In genomic region chr19:36129643-36130042, GRCm38 (mm10) we compare ENCODE assay signal across 9 mouse cellular contexts. TPM values are rescaled to one million over a fixed set of nuclear protein-coding genes. Genes with fewer than 3 reads are reported as not detected.
DNase-seq lines count a peak whose midpoint lies in the region; ATAC-seq and TF ChIP-seq lines count a peak whose summit lies in the region.
"Had no signal": no experiment of that assay in that cellular context is flagged by ENCODE, and none has a peak within 500 bp of the region (broad histone marks: within the 10 kb centered on the region; RNA-seq: fewer than 3 reads in every experiment).

No protein-coding gene starts in this region.

- H3K9ac ChIP-seq in ES-Bruce4 (ENCODE audit: low read depth, poor library complexity, severe bottlenecking), result no peak overlapping the region
- H3K9ac ChIP-seq in heart, embryonic 15.5 days, result no peak overlapping the region
- no peak overlapping the region for H3K9ac ChIP-seq in lung, postnatal 0 days (replicated peaks; ENCODE audit: low read depth)
- H3K9ac ChIP-seq: embryonic facial prominence, embryonic 12.5 days had no signal

- peak; percentile 95 for DNase-seq in heart, embryonic 10.5 days (ENCODE audit: low spot score)
- no peak for DNase-seq in heart, adult 8-10 months (ENCODE audit: low spot score)
- DNase-seq in lung, postnatal 0 days (ENCODE audit: low spot score), result peak; percentile 11
- no peak for DNase-seq in right cerebral cortex, postnatal 4 days
- no peak for DNase-seq in layer of hippocampus, adult 18-20 months (ENCODE audit: low spot score in 2 of 2)
- DNase-seq in cerebellum, adult 9-10 months, result no peak

- no peaks in the 10 kb centered on the region for H3K27me3 ChIP-seq in heart, embryonic 10.5 days (ENCODE audit: insufficient read depth, poor library complexity, severe bottlenecking)
- H3K27me3 ChIP-seq in ES-Bruce4 (ENCODE audit: control insufficient read depth, insufficient read depth, low read length, poor library complexity, severe bottlenecking), result no peaks in the 10 kb centered on the region
- H3K27me3 ChIP-seq in heart, embryonic 15.5 days, result no peaks in the 10 kb centered on the region
- no peaks in the 10 kb centered on the region for H3K27me3 ChIP-seq in lung, postnatal 0 days (replicated peaks; ENCODE audit: insufficient read depth, low read length)
- H3K27me3 ChIP-seq: embryonic facial prominence, embryonic 12.5 days had no signal

- ATAC-seq in heart, embryonic 15.5 days (replicated peaks; ENCODE audit: insufficient number of reproducible peaks, insufficient read depth, low FRiP score, low read depth), result peak; percentile 95
- peak; percentile 71 for ATAC-seq in lung, postnatal 0 days

- peak overlapping the region; percentile 68 for H3K4me2 ChIP-seq in heart, embryonic 15.5 days
- H3K4me2 ChIP-seq in lung, postnatal 0 days (replicated peaks; ENCODE audit: low read depth, low read length), result peak overlapping the region; percentile 42
- H3K4me2 ChIP-seq: embryonic facial prominence, embryonic 12.5 days had no signal

- H3K36me3 ChIP-seq in heart, embryonic 10.5 days, result no peaks in the 10 kb centered on the region
- no peaks in the 10 kb centered on the region for H3K36me3 ChIP-seq in ES-Bruce4 (ENCODE audit: control insufficient read depth, insufficient read depth, low read length, poor library complexity, severe bottlenecking)
- H3K36me3 ChIP-seq in heart, embryonic 15.5 days, result no peaks in the 10 kb centered on the region
- no peaks in the 10 kb centered on the region for H3K36me3 ChIP-seq in lung, postnatal 0 days (ENCODE audit: insufficient read depth, low read length)
- H3K36me3 ChIP-seq: embryonic facial prominence, embryonic 12.5 days had no signal

- TF ChIP-seq EP300 in ES-Bruce4 (IDR thresholded peaks at IDR 0.05; ENCODE audit: insufficient read depth, low read depth, low read length), result no peak
- no peak for TF ChIP-seq EP300 in lung, postnatal 0 days (IDR thresholded peaks at IDR 0.05)

- TF ChIP-seq POLR2A in ES-Bruce4 (IDR thresholded peaks at IDR 0.05; ENCODE audit: insufficient read depth, low read length), result no peak

- peaks cover 32% of the 10 kb centered on the region for H3K4me1 ChIP-seq in heart, embryonic 10.5 days
- H3K4me1 ChIP-seq in ES-Bruce4 (ENCODE audit: control insufficient read depth, insufficient read depth, low read length), result no peaks in the 10 kb centered on the region
- H3K4me1 ChIP-seq in heart, embryonic 15.5 days (replicated peaks), result peaks cover 26% of the 10 kb centered on the region
- peaks cover 3% of the 10 kb centered on the region; the same call in 1 of the 2 replicates for H3K4me1 ChIP-seq in lung, postnatal 0 days (ENCODE audit: insufficient read depth, low read depth, low read length)

- WGBS in heart, embryonic 10.5 days, result under 1% methylated on average over 12 of the region's 12 CpGs
- WGBS in heart, embryonic 15.5 days, result 4% methylated on average over 12 of the region's 12 CpGs
- WGBS in lung, postnatal 0 days, result 2% methylated on average over 12 of the region's 12 CpGs

- no peaks in the 10 kb centered on the region for H3K9me3 ChIP-seq in heart, embryonic 10.5 days
- no peaks in the 10 kb centered on the region for H3K9me3 ChIP-seq in ES-Bruce4 (replicated peaks; ENCODE audit: control insufficient read depth, insufficient read depth, low read length, poor library complexity, severe bottlenecking)
- H3K9me3 ChIP-seq in heart, embryonic 15.5 days (replicated peaks), result no peaks in the 10 kb centered on the region
- H3K9me3 ChIP-seq in lung, postnatal 0 days (ENCODE audit: low read length), result no peaks in the 10 kb centered on the region
- H3K9me3 ChIP-seq: embryonic facial prominence, embryonic 12.5 days had no signal

- peak overlapping the region; percentile 96 for H3K27ac ChIP-seq in heart, embryonic 10.5 days
- H3K27ac ChIP-seq in ES-Bruce4 (ENCODE audit: insufficient read depth, low read length), result no peak overlapping the region
- H3K27ac ChIP-seq in heart, embryonic 15.5 days, result peak overlapping the region; percentile 94
- no peak overlapping the region for H3K27ac ChIP-seq in lung, postnatal 0 days (ENCODE audit: low read length)
- H3K27ac ChIP-seq: embryonic facial prominence, embryonic 12.5 days had no signal

- no peak for TF ChIP-seq CTCF in ES-Bruce4 (IDR thresholded peaks at IDR 0.05; ENCODE audit: low read depth, low read length)
- TF ChIP-seq CTCF in lung, postnatal 0 days (IDR thresholded peaks at IDR 0.05), result no peak

- peak overlapping the region; percentile 43 for H3K4me3 ChIP-seq in heart, embryonic 10.5 days
- H3K4me3 ChIP-seq in ES-Bruce4 (ENCODE audit: low read depth, low read length), result peak overlapping the region; percentile 15
- peak overlapping the region; percentile 34 for H3K4me3 ChIP-seq in heart, embryonic 15.5 days
- no peak overlapping the region for H3K4me3 ChIP-seq in lung, postnatal 0 days (ENCODE audit: low read depth, low read length)
- H3K4me3 ChIP-seq: embryonic facial prominence, embryonic 12.5 days had no signal

RNA-seq across cellular contexts. Expression of gene Ankrd1, which starts 9.7 kb away (rescaled TPM):
- 212 and 390 TPM in 2 replicates for polyA plus RNA-seq in heart, embryonic 10.5 days (2016; fragmentation: Nextera tagmentation; extraction: Ambion mirVana)
- total RNA-seq in heart, adult 8-10 months (2022), result 1,000 to 10,000 TPM in 2 of 4 experiments, 100 to 1,000 TPM in 2; 472 to 1,222 (median 1,005) TPM
- polyA plus RNA-seq in ES-Bruce4 (2011; ENCODE audit: insufficient read depth, insufficient read length, low read depth, missing spikeins), result 8.7 and 10.0 TPM in 2 replicates
- polyA plus RNA-seq in heart, embryonic 15.5 days (2015; fragmentation: Nextera tagmentation; extraction: Ambion mirVana), result 354 and 528 TPM in 2 replicates
- polyA plus RNA-seq in lung, postnatal 0 days (2015; fragmentation: Nextera tagmentation; extraction: Ambion mirVana), result 2.2 and 7.4 TPM in 2 replicates
- total RNA-seq in layer of hippocampus, adult 18-20 months (2021), result not detected

RNA-seq across cellular contexts. Expression of gene Rpp30, which starts 46.1 kb away (rescaled TPM):
- polyA plus RNA-seq in heart, embryonic 10.5 days (2016; fragmentation: Nextera tagmentation; extraction: Ambion mirVana), result 61.1 and 72.2 TPM in 2 replicates
- 10 to 100 TPM; 12.7 to 16.2 (median 15.0) TPM for total RNA-seq in heart, adult 8-10 months (2022)
- 72.5 and 73.9 TPM in 2 replicates for polyA plus RNA-seq in ES-Bruce4 (2011; ENCODE audit: insufficient read depth, insufficient read length, low read depth, missing spikeins)
- polyA plus RNA-seq in heart, embryonic 15.5 days (2015; fragmentation: Nextera tagmentation; extraction: Ambion mirVana), result 44.2 and 45.3 TPM in 2 replicates
- polyA plus RNA-seq in lung, postnatal 0 days (2015; fragmentation: Nextera tagmentation; extraction: Ambion mirVana), result 34.7 and 36.9 TPM in 2 replicates
- total RNA-seq in layer of hippocampus, adult 18-20 months (2021), result 10 to 100 TPM; 15.1 to 15.9 TPM

Comparison
In these comparisons a context has a peak if more than half of its experiments do, and no peak if none do; other contexts are left out.
1. DNase-seq: peak in heart, embryonic 10.5 days (single experiment) and lung, postnatal 0 days (single experiment); none in heart, adult 8-10 months (single experiment), right cerebral cortex, postnatal 4 days (single experiment), layer of hippocampus, adult 18-20 months (0 of 2) and cerebellum, adult 9-10 months (single experiment).
2. H3K27ac ChIP-seq: peak in heart, embryonic 10.5 days (single experiment) and heart, embryonic 15.5 days (single experiment); none in ES-Bruce4 (single experiment) and lung, postnatal 0 days (single experiment).
3. RNA of gene Ankrd1, which starts 9.7 kb away (polyA plus RNA-seq): 354 to 528 TPM in heart, embryonic 15.5 days and 212 to 390 TPM in heart, embryonic 10.5 days; 8.7 to 10.0 TPM in ES-Bruce4 and 2.2 to 7.4 TPM in lung, postnatal 0 days; every median in the first group is over 10 times any median in the second.